Mouse (Mus musculus) heart, adult 2 months (tissue): ENCODE results near the gene Hmga2.

Experiments
- CTCF ChIP-seq: fragments of 200-600 bp; IDR thresholded peaks from 2 replicates; pipeline ENCODE4 v1.8.1; 2022; ENCODE audit warnings: antibody characterized with exemption, mild to moderate bottlenecking, moderate library complexity
- EP300 ChIP-seq: fragments of 200-500 bp; IDR thresholded peaks from 2 replicates; pipeline ENCODE4 v1.6.1; 2011; ENCODE audit warnings: low read depth, low read length, control low read depth; ENCODE audit not compliant: insufficient read depth
- POLR2A ChIP-seq: fragments of 200-500 bp; IDR thresholded peaks from 2 replicates; pipeline ENCODE4 v1.6.1; 2011; ENCODE audit warnings: mild to moderate bottlenecking, low read depth, low read length, control low read depth; ENCODE audit not compliant: insufficient read depth

- TF ChIP-seq CTCF, result no peak
- TF ChIP-seq POLR2A, result no peak
- TF ChIP-seq EP300, result no peak
Observed at GRCm38 (mm10) chr10:120513721-120514120, 37.5 kb upstream of the Hmga2 start.
